Mouse (Mus musculus): ENCODE results near the gene Cyp2j12.
"Not testable (repeated sequence)": the region's sequence is repeated elsewhere in the genome, so short reads cannot be mapped to it uniquely, and the experiment has no call there.

The Cyp2j12 gene

GRCm38 (mm10) chr4:96140732-96141467, at the start of gene Cyp2j12:
Gene Cyp2j12 (minus strand): TSS chr4:96141152.
- no peak for DNase-seq (ENCODE audit: low spot score in 2 of 2)

GRCm38 (mm10) chr4:96189321-96189720, 48.4 kb upstream of the Cyp2j12 start:
- DNase-seq (ENCODE audit: low spot score in 2 of 2): not testable (repeated sequence)

GRCm38 (mm10) chr4:96188671-96189070, 47.7 kb upstream of the Cyp2j12 start:
- not testable (repeated sequence) for DNase-seq (ENCODE audit: low spot score in 2 of 2)

- DNase-seq (ENCODE audit: low spot score in 2 of 2): not testable (repeated sequence)
Observed at GRCm38 (mm10) chr4:96188146-96188545, 47.2 kb upstream of the Cyp2j12 start.

- DNase-seq (ENCODE audit: low spot score in 2 of 2): not testable (repeated sequence)
Observed at GRCm38 (mm10) chr4:96184716-96185115, 43.8 kb upstream of the Cyp2j12 start.

GRCm38 (mm10) chr4:96162839-96163238, 21.9 kb upstream of the Cyp2j12 start:
- no peak for DNase-seq (ENCODE audit: low spot score in 2 of 2)

- DNase-seq (ENCODE audit: low spot score in 2 of 2): no peak
Observed at GRCm38 (mm10) chr4:96161575-96161974, 20.6 kb upstream of the Cyp2j12 start.

- no peak for DNase-seq (ENCODE audit: low spot score in 2 of 2)
Observed at GRCm38 (mm10) chr4:96139226-96139625, 1.7 kb downstream of the Cyp2j12 start.

GRCm38 (mm10) chr4:96134246-96134645, 6.7 kb downstream of the Cyp2j12 start:
- no peak for DNase-seq (ENCODE audit: low spot score in 2 of 2)

GRCm38 (mm10) chr4:96096841-96097240, 44.1 kb downstream of the Cyp2j12 start:
- DNase-seq (ENCODE audit: low spot score in 2 of 2): no peak

GRCm38 (mm10) chr4:96091869-96092268, 49.1 kb downstream of the Cyp2j12 start:
- DNase-seq (ENCODE audit: low spot score in 2 of 2): no peak

- DNase-seq (ENCODE audit: low spot score in 2 of 2): not testable (repeated sequence)
Observed at GRCm38 (mm10) chr4:96089356-96090048, 51.5 kb downstream of the Cyp2j12 start.

- DNase-seq (ENCODE audit: low spot score in 2 of 2): no peak
Observed at GRCm38 (mm10) chr4:96078308-96078707, 62.6 kb downstream of the Cyp2j12 start.

- peak; percentile 8 to 17 for DNase-seq (ENCODE audit: low spot score in 2 of 2)
Observed at GRCm38 (mm10) chr4:96077261-96078125, 63.5 kb downstream of the Cyp2j12 start, which contains the start of gene Cyp2j13. Gene Cyp2j13 (minus strand): TSS chr4:96077546.

GRCm38 (mm10) chr4:96062045-96062444, 78.9 kb downstream of the Cyp2j12 start:
- DNase-seq (ENCODE audit: low spot score in 2 of 2): no peak

GRCm38 (mm10) chr4:96060106-96060505, 80.8 kb downstream of the Cyp2j12 start:
- no peak for DNase-seq (ENCODE audit: low spot score in 2 of 2)

All from frontal cortex, postnatal 25 days (tissue).